Mouse (Mus musculus) kidney, postnatal 0 days (tissue): ENCODE measurements around the gene Olfr134. TPM values are rescaled to one million over a fixed set of nuclear protein-coding genes. Genes with fewer than 3 reads are reported as not detected.
"Not testable (repeated sequence)": the region's sequence is repeated elsewhere in the genome, so short reads cannot be mapped to it uniquely, and the experiment has no call there.

Source experiments
- ATAC-seq: fragments of 200-750 bp; cut with Nextera tagmentation; replicated peaks from 2 replicates; pipeline ENCODE4 v1.8.0; 2017; ENCODE audit warnings: low read depth, moderate number of reproducible peaks, moderate TSS enrichment, moderate library complexity; ENCODE audit not compliant: low FRiP score
- DNase-seq: peaks from one replicate; pipeline ENCODE4 v3.0.0-alpha.2; 2016; ENCODE audit warnings: low spot score
- H3K27ac ChIP-seq: fragments of 300-500 bp; sonication (generic); 2 replicates; pipeline ENCODE4 v1.5.1; 2014; ENCODE audit warnings: mild to moderate bottlenecking
- H3K27me3 ChIP-seq: fragments of 300-500 bp; sonication (generic); 2 replicates; pipeline ENCODE4 v1.6.1; 2014; ENCODE audit warnings: low read length, mixed read lengths; ENCODE audit not compliant: insufficient read depth
- H3K36me3 ChIP-seq: fragments of 300-500 bp; sonication (generic); 2 replicates; pipeline ENCODE4 v1.6.1; 2014; ENCODE audit warnings: low read length, mixed read lengths; ENCODE audit not compliant: insufficient read depth
- H3K4me1 ChIP-seq: fragments of 300-500 bp; sonication (generic); replicated peaks from 2 replicates; pipeline ENCODE4 v1.6.1; 2014; ENCODE audit warnings: antibody characterized with exemption, low read length, mixed read lengths; ENCODE audit not compliant: insufficient read depth
- H3K4me2 ChIP-seq: fragments of 300-500 bp; sonication (generic); 2 replicates; pipeline ENCODE4 v1.6.1; 2014; ENCODE audit warnings: mild to moderate bottlenecking, low read length, moderate library complexity, mixed read lengths
- H3K4me3 ChIP-seq: fragments of 300-500 bp; sonication (generic); replicated peaks from 2 replicates; pipeline ENCODE4 v1.5.1; 2014; ENCODE audit warnings: low read depth, low read length
- H3K9ac ChIP-seq: fragments of 300-500 bp; sonication (generic); 2 replicates; pipeline ENCODE4 v1.6.1; 2014; ENCODE audit warnings: low read depth, low read length
- H3K9me3 ChIP-seq: fragments of 300-500 bp; sonication (generic); replicated peaks from 2 replicates; pipeline ENCODE4 v1.6.1; 2016; ENCODE audit warnings: low read length, inconsistent platforms, mixed read lengths
- CTCF ChIP-seq: IDR thresholded peaks from 2 replicates; pipeline ENCODE4 v1.5.1; 2016; ENCODE audit warnings: antibody characterized with exemption, low read depth, mild to moderate bottlenecking, moderate library complexity
- WGBS: fragments of 180-500 bp; shearing (Covaris S2); extraction: QIAGEN DNeasy Blood & Tissue Kit; methylation state at CpG from one replicate; pipeline ENCODE4 v1.1.7; 2014; 5-methylcytosine and 5-hydroxymethylcytosine counted together
- polyA plus RNA-seq: library from polyadenylated mRNA; unstranded; fragments of >200 nt; fragmentation: Nextera tagmentation; extraction: Ambion mirVana; gene quantifications from 2 replicates; pipeline ENCODE4 v1.2.1, GENCODE M21; 2015

Gene Olfr134
- polyA plus RNA-seq: not detected in 2 replicates

DNA sequence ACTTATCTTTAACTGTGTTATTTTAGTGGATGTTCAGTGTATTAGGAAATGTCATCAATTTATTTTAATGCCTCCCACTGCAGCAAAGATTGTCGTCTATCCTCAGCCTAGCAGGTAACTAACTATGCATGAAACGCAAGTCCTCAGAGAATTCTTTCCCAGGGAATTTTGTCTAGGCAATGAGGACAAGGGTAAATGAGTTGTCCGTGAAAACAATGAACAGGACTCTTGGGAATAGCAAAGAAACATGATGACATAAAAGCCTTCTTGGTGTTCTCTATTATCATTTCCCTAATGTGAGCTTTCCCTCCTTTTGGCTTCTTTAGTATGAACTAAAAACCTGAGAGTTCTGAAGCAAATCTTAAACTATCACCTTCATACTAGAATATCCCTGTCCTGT lies at the start of gene Olfr134:
TSS of gene Olfr134 (plus strand) at position 301 of the 400 bp plus-strand sequence.
- no peaks in the 10 kb centered on the region for H3K27me3 ChIP-seq
- H3K9me3 ChIP-seq: no peaks in the 10 kb centered on the region
- whole genome bisulfite sequencing: 70% methylated on average over 3 of the region's 3 CpGs
- no peak within 1 kb of the TSS for H3K4me3 ChIP-seq
- no peak for ATAC-seq
- H3K36me3 ChIP-seq: no peaks in the 10 kb centered on the region
- no peak for TF ChIP-seq CTCF
- no peak for DNase-seq
- H3K4me1 ChIP-seq: no peaks in the 10 kb centered on the region
- H3K9ac ChIP-seq: no peak within 1 kb of the TSS
- no peak within 1 kb of the TSS for H3K27ac ChIP-seq
- no peak within 1 kb of the TSS for H3K4me2 ChIP-seq

- not testable (repeated sequence) for H3K9ac ChIP-seq, H3K4me2 ChIP-seq, DNase-seq, ATAC-seq, H3K4me3 ChIP-seq, H3K4me1 ChIP-seq, H3K27ac ChIP-seq, H3K27me3 ChIP-seq, H3K9me3 ChIP-seq, H3K36me3 ChIP-seq
- WGBS: 69% methylated on average over 1 of the region's 1 CpGs
These were observed 47.0 kb upstream of the Olfr134 start for GRCm38 (mm10) chr17:38124199-38124598.

DNA sequence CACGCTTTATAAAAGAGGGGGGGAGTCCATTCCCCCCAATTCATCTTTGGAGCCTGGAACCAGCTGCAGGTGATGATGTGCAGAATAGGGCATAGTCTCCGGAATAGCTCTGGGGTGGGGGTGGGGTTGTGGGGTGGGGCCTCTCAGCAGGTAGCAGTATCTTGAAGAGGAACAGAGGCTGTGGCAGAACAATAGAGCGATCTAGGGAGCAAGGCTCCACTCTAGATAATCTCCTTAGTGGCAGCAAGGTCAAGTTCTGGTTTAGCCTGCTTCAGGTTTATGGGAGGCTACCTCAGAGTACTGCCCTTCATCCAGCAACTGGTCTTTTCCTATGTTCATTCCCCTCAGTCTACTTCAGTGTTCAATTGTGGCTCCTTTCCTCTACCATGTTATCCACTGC lies 45.8 kb upstream of the Olfr134 start:
- H3K4me1 ChIP-seq, DNase-seq, H3K9ac ChIP-seq, H3K4me3 ChIP-seq, ATAC-seq, H3K4me2 ChIP-seq, H3K36me3 ChIP-seq, H3K27me3 ChIP-seq, H3K27ac ChIP-seq, H3K9me3 ChIP-seq: not testable (repeated sequence)
- 77% methylated on average over 3 of the region's 3 CpGs for WGBS

DNA sequence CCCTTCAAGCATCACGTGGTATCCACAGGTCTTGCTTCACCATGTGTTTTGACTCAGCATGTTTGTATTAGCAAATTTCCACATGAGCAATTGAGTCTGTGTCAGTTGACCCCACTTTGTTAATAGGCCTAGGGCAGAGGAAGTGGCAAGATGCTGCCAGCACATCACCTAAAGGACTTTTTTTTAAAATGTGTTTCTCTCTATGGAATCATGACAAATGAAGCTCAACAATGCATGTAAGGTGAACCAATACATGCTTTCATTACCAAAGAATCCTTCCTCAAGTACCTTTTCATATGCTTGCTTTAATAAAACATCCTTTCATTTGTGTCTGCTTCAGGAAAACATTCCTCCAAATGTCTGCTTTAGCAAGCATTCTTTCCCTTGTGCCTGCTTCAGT lies 36.8 kb upstream of the Olfr134 start, which contains the start of gene Olfr132:
TSS of gene Olfr132 (minus strand) at position 101 of the 400 bp plus-strand sequence.
- Histone ChIP-seq H3K27ac (no peak within 1 kb of the TSS), H3K27me3 (no peaks in the 10 kb centered on the region), H3K4me2 (no peak within 1 kb of the TSS), H3K9me3 (no peaks in the 10 kb centered on the region), H3K9ac (no peak within 1 kb of the TSS), H3K4me1 (no peaks in the 10 kb centered on the region), H3K36me3 (no peaks in the 10 kb centered on the region), H3K4me3 (no peak within 1 kb of the TSS)
- ATAC-seq (no peak), DNase-seq (no peak)
- 41% methylated on average over 1 of the region's 1 CpGs for WGBS
- TF ChIP-seq CTCF: no peak

DNA sequence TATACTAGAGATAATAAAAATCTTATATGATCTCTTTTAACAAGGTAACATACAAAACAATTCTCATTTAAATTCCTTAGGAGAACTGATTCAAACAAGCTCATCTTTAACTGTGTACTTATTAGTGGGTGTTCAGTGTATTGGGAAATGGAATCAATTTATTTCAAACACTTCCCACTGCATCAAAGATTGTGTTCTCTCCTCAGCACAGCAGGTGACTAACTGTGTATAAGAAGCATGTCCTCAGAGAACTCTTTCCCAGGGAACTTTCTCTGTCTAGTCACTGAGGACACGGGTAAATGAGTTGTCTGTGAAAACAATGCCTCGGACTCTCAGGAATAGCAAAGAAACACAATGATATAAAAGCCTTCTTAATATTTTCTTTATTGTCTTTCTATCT lies 26.2 kb upstream of the Olfr134 start, which contains the start of gene Olfr133:
TSS of gene Olfr133 (plus strand) at position 301 of the 400 bp plus-strand sequence.
- TF ChIP-seq CTCF: no peak
- Histone ChIP-seq H3K9ac (no peak within 1 kb of the TSS), H3K4me2 (no peak within 1 kb of the TSS), H3K4me1 (no peaks in the 10 kb centered on the region), H3K36me3 (no peaks in the 10 kb centered on the region), H3K9me3 (no peaks in the 10 kb centered on the region), H3K27me3 (no peaks in the 10 kb centered on the region), H3K27ac (no peak within 1 kb of the TSS), H3K4me3 (no peak within 1 kb of the TSS)
- WGBS: 76% methylated on average over 2 of the region's 2 CpGs
- DNase-seq (no peak), ATAC-seq (no peak)

GRCm38 (mm10) chr17:38204035-38204434 lies 32.8 kb downstream of the Olfr134 start, which contains the start of gene Olfr135:
Olfr135 (plus strand) TSS chr17:38204335.
- no peaks in the 10 kb centered on the region for H3K4me1 ChIP-seq
- H3K36me3 ChIP-seq: no peaks in the 10 kb centered on the region
- no peak within 1 kb of the TSS for H3K4me3 ChIP-seq
- H3K4me2 ChIP-seq: no peak within 1 kb of the TSS
- 90% methylated on average over 1 of the region's 1 CpGs for WGBS
- DNase-seq: no peak
- H3K27me3 ChIP-seq: no peaks in the 10 kb centered on the region
- H3K27ac ChIP-seq: no peak within 1 kb of the TSS
- no peaks in the 10 kb centered on the region for H3K9me3 ChIP-seq
- no peak within 1 kb of the TSS for H3K9ac ChIP-seq
- no peak for TF ChIP-seq CTCF
- no peak for ATAC-seq

Other genes with a start within 250 kb of the Olfr134 start
- not detected in 2 replicates for gene Olfr761, start 218.3 kb upstream of the Olfr134 start, polyA plus RNA-seq
- not detected in 2 replicates for gene Olfr129, start 111.3 kb upstream of the Olfr134 start, polyA plus RNA-seq
- gene Olfr130, start 107.5 kb upstream of the Olfr134 start, polyA plus RNA-seq: not detected in 2 replicates
- gene Olfr131, start 82.7 kb upstream of the Olfr134 start, polyA plus RNA-seq: not detected in 2 replicates
- gene Olfr132, start 36.9 kb upstream of the Olfr134 start, polyA plus RNA-seq: not detected in 2 replicates
- gene Olfr133, start 26.1 kb upstream of the Olfr134 start, polyA plus RNA-seq: not detected in 2 replicates
- gene Olfr135, start 32.9 kb downstream of the Olfr134 start, polyA plus RNA-seq: not detected in 2 replicates
- not detected in 2 replicates for gene Olfr138, start 89.6 kb downstream of the Olfr134 start, polyA plus RNA-seq
- not detected in 2 replicates for gene Olfr137, start 136.2 kb downstream of the Olfr134 start, polyA plus RNA-seq
- gene Olfr136, start 158.4 kb downstream of the Olfr134 start, polyA plus RNA-seq: not detected in 2 replicates
- not detected in 2 replicates for gene Esp36, start 248.8 kb downstream of the Olfr134 start, polyA plus RNA-seq